Mouse (Mus musculus) limb, embryonic 14.5 days (tissue): ENCODE results near the gene Prss38. TPM values are rescaled to one million over a fixed set of nuclear protein-coding genes. Genes with fewer than 3 reads are reported as not detected.
A peak's percentile ranks its signal among the peaks of the same experiment; 100 is the strongest.

Experiments
- ATAC-seq: fragments of 200-750 bp; cut with Nextera tagmentation; 2 replicates; pipeline ENCODE4 v1.8.0; 2017; ENCODE audit warnings: low read depth, moderate number of reproducible peaks, moderate TSS enrichment; ENCODE audit not compliant: low FRiP score
- DNase-seq: peaks from one replicate; pipeline ENCODE4 v3.0.0-alpha.2; 2015; ENCODE audit warnings: low spot score
- H3K27ac ChIP-seq: fragments of 300-500 bp; sonication (generic); replicated peaks from 2 replicates; pipeline ENCODE4 v1.5.1; 2014; ENCODE audit warnings: low read depth, mild to moderate bottlenecking, low read length, moderate library complexity, mixed read lengths
- H3K27me3 ChIP-seq: fragments of 300-500 bp; sonication (generic); 2 replicates; pipeline ENCODE4 v1.6.1; 2014; ENCODE audit warnings: low read length, mixed read lengths; ENCODE audit not compliant: control insufficient read depth, insufficient read depth
- H3K36me3 ChIP-seq: fragments of 300-500 bp; sonication (generic); 2 replicates; pipeline ENCODE4 v1.6.1; 2014; ENCODE audit warnings: mild to moderate bottlenecking, low read length, moderate library complexity, mixed read lengths; ENCODE audit not compliant: control insufficient read depth, insufficient read depth
- H3K4me1 ChIP-seq: fragments of 300-500 bp; sonication (generic); 2 replicates; pipeline ENCODE4 v1.6.1; 2014; ENCODE audit warnings: antibody characterized with exemption, low read length, mixed read lengths; ENCODE audit not compliant: control insufficient read depth, insufficient read depth
- H3K4me2 ChIP-seq: fragments of 300-500 bp; sonication (generic); replicated peaks from 2 replicates; pipeline ENCODE4 v1.6.1; 2014; ENCODE audit warnings: low read depth, mild to moderate bottlenecking, low read length, moderate library complexity; ENCODE audit not compliant: severe bottlenecking
- H3K4me3 ChIP-seq: fragments of 300-500 bp; sonication (generic); replicated peaks from 2 replicates; pipeline ENCODE4 v1.5.1; 2014; ENCODE audit warnings: low read length
- H3K9ac ChIP-seq: fragments of 300-500 bp; sonication (generic); 2 replicates; pipeline ENCODE4 v1.6.1; 2014; ENCODE audit warnings: mild to moderate bottlenecking, low read depth, low read length, moderate library complexity; ENCODE audit not compliant: severe bottlenecking
- H3K9me3 ChIP-seq: fragments of 300-500 bp; sonication (generic); 2 replicates; pipeline ENCODE4 v1.6.1; 2016; ENCODE audit warnings: low read length; ENCODE audit not compliant: control insufficient read depth
- POLR2A ChIP-seq: fragments of 200-500 bp; IDR thresholded peaks from 2 replicates; pipeline ENCODE4 v1.8.0; 2012; ENCODE audit warnings: inconsistent platforms, mild to moderate bottlenecking, moderate library complexity, borderline replicate concordance; ENCODE audit not compliant: insufficient read depth, insufficient read length; ENCODE audit errors: extremely low read depth
- WGBS: fragments of 180-500 bp; shearing (Covaris S2); extraction: QIAGEN DNeasy Blood & Tissue Kit; methylation state at CpG from one replicate; pipeline ENCODE4 v1.1.7; 2014; 5-methylcytosine and 5-hydroxymethylcytosine counted together
- polyA plus RNA-seq, 2 experiments: library from polyadenylated mRNA; depleted of rRNA in 1 of 2; stranded (reverse) in 1 of 2; unstranded in 1 of 2; fragments of >200 nt; fragmentation: Nextera tagmentation in 1 of 2; extraction: Ambion mirVana in 1 of 2; gene quantifications; 2 replicates each; pipeline versions ENCODE4 v1.2.1 to v1.2.3; 2012 to 2014

Gene Prss38
- polyA plus RNA-seq, 2 experiments: 0.13 TPM; not detected in 1

- H3K9ac ChIP-seq: peak overlapping the region; percentile 21; the same call in 1 of the 2 replicates
- DNase-seq: peak; percentile 17
- H3K4me1 ChIP-seq: peaks cover 27% of the 10 kb centered on the region
- H3K4me2 ChIP-seq: no peak overlapping the region
- peak; percentile 52 for ATAC-seq
- WGBS: 70% methylated on average over 13 of the region's 13 CpGs
- TF ChIP-seq POLR2A: no peak
- H3K36me3 ChIP-seq: peaks cover 41% of the 10 kb centered on the region
- H3K9me3 ChIP-seq: no peaks in the 10 kb centered on the region
- peak overlapping the region; percentile 50; the same call in 1 of the 2 replicates for H3K27ac ChIP-seq
- H3K27me3 ChIP-seq: no peaks in the 10 kb centered on the region
- H3K4me3 ChIP-seq: no peak overlapping the region
Measured at GRCm38 (mm10) chr11:59412999-59413863, 37.8 kb upstream of the Prss38 start.

- TF ChIP-seq POLR2A: no peak
- no peaks in the 10 kb centered on the region for H3K9me3 ChIP-seq
- H3K4me3 ChIP-seq: no peak overlapping the region
- ATAC-seq (no peak), DNase-seq (peak; percentile 16)
- H3K4me1 ChIP-seq: peaks cover 26% of the 10 kb centered on the region
- no peak overlapping the region for H3K9ac ChIP-seq
- WGBS: 49% methylated on average over 6 of the region's 6 CpGs
- H3K4me2 ChIP-seq: no peak overlapping the region
- H3K27ac ChIP-seq: no peak overlapping the region; the same call in 1 of the 2 replicates
- no peaks in the 10 kb centered on the region for H3K27me3 ChIP-seq
- H3K36me3 ChIP-seq: peaks cover 47% of the 10 kb centered on the region
Measured at GRCm38 (mm10) chr11:59412058-59412457, 36.6 kb upstream of the Prss38 start.

GRCm38 (mm10) chr11:59410851-59411250 lies 35.4 kb upstream of the Prss38 start:
- H3K9ac ChIP-seq: no peak overlapping the region
- peaks cover 54% of the 10 kb centered on the region for H3K36me3 ChIP-seq
- 78% methylated on average over 2 of the region's 2 CpGs for WGBS
- no peaks in the 10 kb centered on the region for H3K9me3 ChIP-seq
- no peak overlapping the region for H3K4me2 ChIP-seq
- no peak for DNase-seq
- ATAC-seq: no peak
- H3K4me3 ChIP-seq: no peak overlapping the region
- no peaks in the 10 kb centered on the region for H3K27me3 ChIP-seq
- no peak overlapping the region for H3K27ac ChIP-seq
- no peak for TF ChIP-seq POLR2A
- peaks cover 26% of the 10 kb centered on the region for H3K4me1 ChIP-seq

- Histone ChIP-seq H3K27me3 (no peaks in the 10 kb centered on the region), H3K9ac (no peak overlapping the region), H3K27ac (no peak overlapping the region), H3K4me2 (no peak overlapping the region), H3K36me3 (peaks cover 59% of the 10 kb centered on the region), H3K4me3 (no peak overlapping the region), H3K9me3 (no peaks in the 10 kb centered on the region), H3K4me1 (0 out of 2 replicates have a peak, but pooled peaks cover under 1% of the 10 kb centered on the region)
- ATAC-seq (no peak), DNase-seq (no peak)
- no peak for TF ChIP-seq POLR2A
- 78% methylated on average over 1 of the region's 1 CpGs for WGBS
Measured at GRCm38 (mm10) chr11:59405761-59406160, 30.3 kb upstream of the Prss38 start.

- peaks cover 26% of the 10 kb centered on the region for H3K4me1 ChIP-seq
- WGBS: 71% methylated on average over 2 of the region's 2 CpGs
Measured at GRCm38 (mm10) chr11:59400876-59401275, 25.4 kb upstream of the Prss38 start.

More at GRCm38 (mm10) chr11:59400876-59401275, 25.4 kb upstream of the Prss38 start:
- ATAC-seq: no peak
- Histone ChIP-seq H3K4me3 (no peak overlapping the region), H3K9ac (no peak overlapping the region), H3K9me3 (no peaks in the 10 kb centered on the region), H3K27me3 (no peaks in the 10 kb centered on the region), H3K27ac (no peak overlapping the region), H3K36me3 (peaks cover 26% of the 10 kb centered on the region), H3K4me2 (no peak overlapping the region)
- DNase-seq: no peak
- no peak for TF ChIP-seq POLR2A
